Mouse (Mus musculus): ENCODE measurements around the gene Aatf. TPM values are rescaled to one million over a fixed set of nuclear protein-coding genes. Genes with fewer than 3 reads are reported as not detected.

Aatf gene
- polyA plus RNA-seq, 1 experiment from 2014 or later = 56.4 TPM

DNA sequence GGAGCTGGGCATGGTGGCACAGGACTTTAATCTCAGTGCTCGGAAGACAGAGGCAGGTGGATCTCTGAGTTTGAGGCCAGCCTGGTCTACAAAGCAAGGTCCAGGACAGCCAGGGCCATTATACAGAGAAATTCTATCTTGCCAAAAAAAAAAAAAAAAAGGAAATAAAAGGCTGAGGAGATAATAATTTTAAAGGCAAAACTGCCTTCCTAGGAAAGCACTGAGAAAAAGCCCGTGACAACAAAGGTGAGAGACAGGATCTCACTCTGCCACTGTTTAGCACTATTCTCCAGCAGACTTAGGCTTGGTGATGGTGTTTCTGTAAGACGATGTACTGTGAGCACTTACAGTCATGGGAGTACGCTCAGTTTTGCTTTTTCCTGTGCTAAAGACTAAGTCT, 37.3 kb downstream of the Aatf start:
- no peaks in the 10 kb centered on the region for H3K9me3 ChIP-seq (replicated peaks)
- no peaks in the 10 kb centered on the region for H3K27me3 ChIP-seq (ENCODE audit: low read depth, poor library complexity, severe bottlenecking)
- no peak overlapping the region for H3K4me3 ChIP-seq
- H3K36me3 ChIP-seq = peaks cover 16% of the 10 kb centered on the region
- WGBS = 94% methylated on average over 4 of the region's 4 CpGs
- no peak for DNase-seq (ENCODE audit: low spot score)
- H3K4me1 ChIP-seq = peaks cover 18% of the 10 kb centered on the region
- no peak overlapping the region for H3K27ac ChIP-seq (replicated peaks)

DNA sequence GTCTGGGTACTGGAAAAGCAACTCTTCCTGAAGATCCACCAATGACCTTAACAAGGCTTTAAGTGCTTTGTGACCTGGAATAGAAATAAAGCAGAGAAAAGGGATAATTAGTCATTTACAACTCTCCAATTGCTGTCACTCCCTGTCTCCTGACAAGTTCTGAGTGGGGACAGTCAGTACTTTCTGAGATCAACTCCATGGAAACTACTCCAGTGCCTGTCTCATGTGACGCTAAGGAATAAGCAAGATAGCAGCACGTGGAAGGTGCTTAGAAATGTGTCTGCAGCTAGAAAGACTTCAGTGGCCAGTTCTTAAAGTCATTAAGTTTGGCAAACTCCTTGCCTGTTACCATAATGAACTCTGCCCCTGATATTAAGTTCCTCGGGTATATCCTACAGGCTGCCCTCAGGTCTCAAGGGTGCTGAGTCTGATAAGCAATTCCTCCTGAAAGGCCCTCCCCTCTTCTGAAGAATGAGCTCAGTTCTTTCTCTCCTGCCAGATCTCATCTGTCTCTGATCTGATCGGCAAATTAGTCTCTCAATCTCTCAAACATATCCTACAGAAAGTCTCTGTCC, 40.1 kb downstream of the Aatf start:
- H3K4me1 ChIP-seq = no peaks in the 10 kb centered on the region
- no peaks in the 10 kb centered on the region for H3K27me3 ChIP-seq (ENCODE audit: low read depth, poor library complexity, severe bottlenecking)
- H3K36me3 ChIP-seq = peaks cover 30% of the 10 kb centered on the region
- no peak for DNase-seq (ENCODE audit: low spot score)
- H3K4me3 ChIP-seq = no peak overlapping the region
- H3K9me3 ChIP-seq (replicated peaks) = no peaks in the 10 kb centered on the region
- H3K27ac ChIP-seq (replicated peaks) = no peak overlapping the region
- 96% methylated on average over 4 of the region's 4 CpGs for WGBS

DNA sequence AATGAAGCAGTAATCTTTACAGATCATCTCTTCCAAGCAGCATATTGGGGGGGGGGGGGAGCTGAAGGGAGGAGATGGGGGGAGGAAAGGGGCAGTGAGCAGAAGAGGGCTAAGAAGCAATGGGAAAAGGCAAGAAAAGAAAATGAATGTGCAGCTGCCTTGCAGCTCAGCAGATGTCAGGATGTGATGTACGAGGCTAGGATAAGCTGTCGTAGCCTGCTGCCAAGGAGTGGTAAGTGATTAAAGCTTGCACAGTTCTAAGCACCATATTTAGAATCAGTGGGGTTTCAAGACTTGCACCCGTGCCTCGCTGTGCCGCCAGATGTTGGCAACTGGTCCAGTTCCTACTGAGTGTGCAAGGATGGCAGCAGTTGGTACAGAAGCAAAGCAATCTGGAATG, 48.8 kb downstream of the Aatf start:
- peaks cover 17% of the 10 kb centered on the region for H3K36me3 ChIP-seq
- H3K9me3 ChIP-seq (replicated peaks) = no peaks in the 10 kb centered on the region
- no peak overlapping the region for H3K27ac ChIP-seq (replicated peaks)
- peaks cover 8% of the 10 kb centered on the region; the same call in 1 of the 2 replicates for H3K4me1 ChIP-seq
- no peak for DNase-seq (ENCODE audit: low spot score)
- WGBS = 93% methylated on average over 5 of the region's 5 CpGs
- H3K27me3 ChIP-seq (ENCODE audit: low read depth, poor library complexity, severe bottlenecking) = no peaks in the 10 kb centered on the region
- no peak overlapping the region for H3K4me3 ChIP-seq

DNA sequence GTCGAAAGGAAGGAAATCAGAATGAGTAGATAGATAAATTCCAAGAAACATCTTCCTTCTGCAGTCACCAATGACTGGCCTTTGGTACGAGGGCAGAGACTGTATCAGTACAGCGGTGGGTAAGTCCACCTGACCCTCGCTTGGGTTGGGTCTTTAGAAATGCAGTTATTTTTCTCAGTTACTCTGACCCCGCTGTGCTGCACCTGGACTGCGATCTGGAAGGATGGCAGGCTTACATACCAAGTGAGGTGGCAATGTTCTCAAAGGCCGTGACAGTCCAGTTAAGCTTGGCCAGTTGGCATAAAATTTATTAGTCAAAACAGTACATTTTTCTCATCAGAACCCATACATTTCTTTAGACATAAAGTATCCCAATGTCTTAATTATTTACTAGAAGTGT, 59.4 kb downstream of the Aatf start:
- Histone ChIP-seq H3K9me3 (replicated peaks) (no peaks in the 10 kb centered on the region), H3K27me3 (ENCODE audit: low read depth, poor library complexity, severe bottlenecking) (no peaks in the 10 kb centered on the region), H3K4me3 (no peak overlapping the region), H3K27ac (replicated peaks) (no peak overlapping the region), H3K4me1 (0 out of 2 replicates have a peak, but pooled peaks cover 3% of the 10 kb centered on the region), H3K36me3 (no peaks in the 10 kb centered on the region)
- 93% methylated on average over 7 of the region's 7 CpGs for WGBS
- no peak for DNase-seq (ENCODE audit: low spot score)

DNA sequence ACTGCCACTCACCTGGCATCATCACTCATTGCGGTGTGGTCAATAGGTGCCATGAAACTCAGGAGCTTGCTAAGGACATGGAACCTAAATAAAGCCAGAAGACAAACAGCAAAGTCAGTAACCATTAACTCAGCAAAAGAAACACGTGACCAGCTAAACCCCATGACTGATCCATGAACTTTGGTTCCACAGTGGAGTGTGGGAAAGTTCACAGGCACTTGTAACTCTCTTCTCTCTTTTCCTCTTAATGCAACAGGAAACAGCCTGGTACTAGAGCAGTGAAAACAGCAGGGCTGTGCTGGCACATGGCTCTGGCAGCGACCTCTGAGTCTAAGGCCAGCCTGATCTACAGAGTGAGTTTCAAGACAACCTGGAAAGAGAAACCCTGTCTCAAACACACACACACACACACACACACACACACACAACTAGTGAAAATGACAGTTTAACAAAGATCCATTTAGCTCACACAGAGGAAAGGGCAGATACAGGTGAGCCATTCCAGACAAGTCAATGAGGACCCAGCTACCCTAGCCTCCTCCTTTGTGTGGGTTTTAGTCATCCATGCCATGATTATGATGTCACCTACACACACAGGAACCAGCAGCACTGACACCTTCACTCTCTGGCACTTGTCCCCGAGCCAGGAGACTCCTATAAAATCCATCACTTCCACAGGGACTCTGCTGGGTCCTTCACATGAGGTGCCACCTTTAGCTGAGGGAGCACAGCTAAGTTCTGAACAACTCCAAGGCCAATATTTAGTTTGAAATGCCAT, 70.6 kb downstream of the Aatf start:
- DNase-seq (ENCODE audit: low spot score) = no peak
- peaks cover 23% of the 10 kb centered on the region for H3K36me3 ChIP-seq
- no peaks in the 10 kb centered on the region for H3K9me3 ChIP-seq (replicated peaks)
- no peak overlapping the region for H3K4me3 ChIP-seq
- H3K4me1 ChIP-seq = no peaks in the 10 kb centered on the region
- H3K27ac ChIP-seq (replicated peaks) = no peak overlapping the region
- no peaks in the 10 kb centered on the region for H3K27me3 ChIP-seq (ENCODE audit: low read depth, poor library complexity, severe bottlenecking)
- 93% methylated on average over 4 of the region's 4 CpGs for whole genome bisulfite sequencing

DNA sequence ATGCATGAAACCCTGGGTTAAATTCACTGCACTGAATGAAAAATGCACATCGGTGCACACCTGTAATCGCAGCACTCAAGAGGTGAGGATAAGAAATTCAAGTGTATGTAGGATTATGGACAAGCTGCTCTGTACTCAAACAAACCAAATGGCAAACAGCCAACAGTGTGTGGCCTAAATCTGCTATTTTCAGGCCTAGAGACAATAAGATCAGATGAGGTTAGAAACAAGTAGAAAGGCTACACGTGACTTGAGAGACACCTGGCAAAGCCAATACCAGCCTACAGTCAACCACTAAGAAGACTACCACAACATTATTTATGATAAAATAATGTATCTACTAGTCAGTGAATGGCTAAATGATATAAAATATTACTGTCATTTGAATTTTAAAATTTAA, 72.9 kb downstream of the Aatf start:
- no peak for DNase-seq (ENCODE audit: low spot score)
- Histone ChIP-seq H3K27ac (replicated peaks) (no peak overlapping the region), H3K27me3 (ENCODE audit: low read depth, poor library complexity, severe bottlenecking) (no peaks in the 10 kb centered on the region), H3K4me1 (no peaks in the 10 kb centered on the region), H3K9me3 (replicated peaks) (no peaks in the 10 kb centered on the region), H3K36me3 (peaks cover 23% of the 10 kb centered on the region), H3K4me3 (no peak overlapping the region)
- 97% methylated on average over 3 of the region's 3 CpGs for WGBS

DNA sequence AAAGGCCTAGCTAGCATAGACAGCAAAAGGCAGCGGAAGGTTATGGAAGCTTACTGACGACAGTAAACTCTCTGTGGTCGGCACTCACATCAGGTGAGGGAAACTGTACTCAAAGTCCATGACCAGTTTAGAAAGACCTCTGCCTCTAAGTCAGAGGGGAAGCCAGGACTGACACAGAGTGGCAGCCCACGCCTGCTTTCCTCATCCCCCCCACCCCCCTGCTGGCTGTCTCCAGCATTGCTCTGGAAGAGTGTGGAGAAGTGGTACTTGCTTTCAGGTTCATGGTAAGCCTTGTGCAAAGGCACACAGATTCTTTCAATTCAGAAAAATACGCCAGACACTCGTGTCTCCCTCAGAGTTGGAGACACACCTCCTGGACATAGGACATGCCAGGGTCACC, 78.4 kb downstream of the Aatf start:
- peaks cover 3% of the 10 kb centered on the region; the same call in 1 of the 2 replicates for H3K36me3 ChIP-seq
- DNase-seq (ENCODE audit: low spot score) = no peak
- no peaks in the 10 kb centered on the region for H3K27me3 ChIP-seq (ENCODE audit: low read depth, poor library complexity, severe bottlenecking)
- H3K9me3 ChIP-seq (replicated peaks) = no peaks in the 10 kb centered on the region
- no peak overlapping the region for H3K4me3 ChIP-seq
- peaks cover 17% of the 10 kb centered on the region for H3K4me1 ChIP-seq
- 77% methylated on average over 6 of the region's 6 CpGs for WGBS
- H3K27ac ChIP-seq (replicated peaks) = no peak overlapping the region

DNA sequence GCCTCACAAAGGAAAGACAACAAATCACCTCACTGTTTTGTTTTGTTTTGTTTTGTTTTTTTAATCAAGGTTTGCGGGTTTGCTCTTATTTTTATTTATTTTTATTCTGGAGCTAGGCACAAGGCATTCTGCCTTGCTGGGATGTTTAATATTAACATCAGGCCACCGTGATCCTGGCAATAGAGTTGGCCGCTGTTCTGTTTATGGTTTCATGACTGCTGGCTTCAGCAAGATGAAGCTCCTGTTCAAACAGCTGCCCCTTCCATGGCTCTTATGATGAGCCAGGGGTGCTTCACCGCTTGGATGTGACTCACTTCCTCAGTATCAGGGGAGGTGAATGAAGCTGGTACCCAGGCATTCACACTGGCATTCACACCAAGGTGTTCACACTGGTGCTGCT, 83.0 kb downstream of the Aatf start:
- no peak for DNase-seq (ENCODE audit: low spot score)
- Histone ChIP-seq H3K27ac (replicated peaks) (no peak overlapping the region), H3K4me3 (no peak overlapping the region), H3K9me3 (replicated peaks) (no peaks in the 10 kb centered on the region), H3K27me3 (ENCODE audit: low read depth, poor library complexity, severe bottlenecking) (no peaks in the 10 kb centered on the region), H3K4me1 (peaks cover 27% of the 10 kb centered on the region), H3K36me3 (0 out of 2 replicates have a peak, but pooled peaks cover 3% of the 10 kb centered on the region)
- WGBS = 91% methylated on average over 4 of the region's 4 CpGs

DNA sequence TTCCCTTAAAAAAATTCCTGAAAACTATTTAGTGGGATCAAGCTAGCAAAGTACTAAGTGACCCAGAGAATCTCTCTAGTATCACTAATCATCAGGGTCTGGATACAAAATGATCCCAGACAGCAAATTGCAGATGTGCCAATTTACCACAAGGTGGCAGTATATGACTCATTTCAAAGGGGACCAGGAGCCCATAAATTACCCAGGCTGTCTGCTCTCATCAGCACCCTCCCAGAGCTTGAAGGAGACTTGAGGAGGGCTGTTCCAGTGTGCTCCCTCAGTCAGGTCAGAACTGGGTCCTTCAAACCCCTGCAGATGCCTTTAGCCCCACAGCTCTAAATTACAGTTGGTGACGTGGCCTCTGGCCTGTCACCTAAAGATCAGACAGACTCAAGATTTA, 83.7 kb downstream of the Aatf start:
- Histone ChIP-seq H3K27ac (replicated peaks) (no peak overlapping the region), H3K9me3 (replicated peaks) (no peaks in the 10 kb centered on the region), H3K4me3 (no peak overlapping the region), H3K27me3 (ENCODE audit: low read depth, poor library complexity, severe bottlenecking) (no peaks in the 10 kb centered on the region), H3K36me3 (0 out of 2 replicates have a peak, but pooled peaks cover 3% of the 10 kb centered on the region), H3K4me1 (peaks cover 35% of the 10 kb centered on the region)
- DNase-seq (ENCODE audit: low spot score) = peak; percentile 44
- 50% methylated on average over 1 of the region's 1 CpGs for WGBS

DNA sequence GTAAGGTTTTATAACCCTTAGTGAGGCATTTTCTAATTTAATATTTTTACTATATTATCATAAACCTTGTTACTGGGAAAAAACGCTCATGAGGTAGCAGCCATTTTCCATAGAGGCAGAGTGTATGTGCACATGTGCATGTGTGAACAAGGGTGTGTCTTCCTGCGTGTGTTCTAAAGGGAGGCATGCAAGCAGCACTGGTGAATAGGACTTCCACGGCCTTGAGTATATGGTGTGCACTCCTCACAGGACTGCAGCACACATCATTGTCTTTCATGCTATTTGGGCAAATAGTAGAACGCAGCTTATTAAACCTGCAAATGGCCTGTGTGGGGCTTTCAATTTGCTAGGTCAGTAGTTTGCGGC, 86.7 kb downstream of the Aatf start:
- no peak overlapping the region for H3K4me3 ChIP-seq
- H3K27me3 ChIP-seq (ENCODE audit: low read depth, poor library complexity, severe bottlenecking) = no peaks in the 10 kb centered on the region
- H3K9me3 ChIP-seq (replicated peaks) = no peaks in the 10 kb centered on the region
- 88% methylated on average over 5 of the region's 5 CpGs for whole genome bisulfite sequencing
- peaks cover 30% of the 10 kb centered on the region for H3K4me1 ChIP-seq
- 0 out of 2 replicates have a peak, but pooled peaks cover 3% of the 10 kb centered on the region for H3K36me3 ChIP-seq
- DNase-seq (ENCODE audit: low spot score) = no peak
- H3K27ac ChIP-seq (replicated peaks) = no peak overlapping the region

DNA sequence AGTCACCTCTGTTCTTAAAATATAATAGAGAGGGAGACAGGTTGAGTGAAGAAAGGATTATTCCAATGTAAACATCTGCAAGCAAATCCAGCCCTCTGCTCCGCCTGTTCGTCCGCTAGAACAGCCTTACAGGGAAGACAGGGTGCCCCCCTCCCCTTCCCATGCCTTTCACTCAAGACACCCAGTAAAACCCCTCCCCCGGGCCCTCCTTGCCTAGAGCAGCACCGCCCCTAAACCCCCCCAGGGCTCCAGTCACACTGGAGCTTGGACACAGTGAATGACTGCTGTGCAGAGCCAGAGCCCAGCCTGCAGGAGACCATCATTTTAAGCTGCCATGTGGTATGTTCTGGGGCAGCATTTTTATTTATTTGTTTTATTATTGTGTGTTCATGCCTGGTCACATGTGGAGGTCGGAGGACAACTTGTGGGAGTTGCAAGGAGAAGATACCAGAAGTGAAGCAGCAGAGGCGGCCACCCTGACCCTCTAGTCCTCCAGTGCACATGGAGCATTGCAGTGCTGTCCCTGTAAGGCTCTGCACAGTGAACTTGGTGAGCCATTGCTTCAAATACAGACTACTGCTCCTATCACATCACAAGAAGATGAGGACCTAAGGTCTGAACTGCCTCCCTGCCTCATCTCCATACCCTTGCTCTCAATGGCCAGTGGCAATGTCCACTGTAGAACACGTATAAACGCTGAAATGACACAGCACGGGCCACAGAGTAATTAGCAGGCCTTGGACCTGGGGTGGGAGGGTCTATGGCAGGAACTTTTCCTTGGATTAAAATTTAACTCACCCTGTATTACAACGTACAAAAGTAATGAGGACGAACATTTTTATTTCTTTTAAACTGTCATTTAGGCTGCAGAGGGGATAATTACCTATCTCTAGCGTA, 87.3 kb downstream of the Aatf start:
- peak overlapping the region; percentile 49; the same call in 1 of the 2 replicates for H3K27ac ChIP-seq (replicated peaks)
- H3K27me3 ChIP-seq (ENCODE audit: low read depth, poor library complexity, severe bottlenecking) = no peaks in the 10 kb centered on the region
- no peaks in the 10 kb centered on the region for H3K9me3 ChIP-seq (replicated peaks)
- peaks cover 26% of the 10 kb centered on the region for H3K4me1 ChIP-seq
- 0 out of 2 replicates have a peak, but pooled peaks cover 3% of the 10 kb centered on the region for H3K36me3 ChIP-seq
- H3K4me3 ChIP-seq = no peak overlapping the region
- no peak for DNase-seq (ENCODE audit: low spot score)
- WGBS = 63% methylated on average over 13 of the region's 13 CpGs

DNA sequence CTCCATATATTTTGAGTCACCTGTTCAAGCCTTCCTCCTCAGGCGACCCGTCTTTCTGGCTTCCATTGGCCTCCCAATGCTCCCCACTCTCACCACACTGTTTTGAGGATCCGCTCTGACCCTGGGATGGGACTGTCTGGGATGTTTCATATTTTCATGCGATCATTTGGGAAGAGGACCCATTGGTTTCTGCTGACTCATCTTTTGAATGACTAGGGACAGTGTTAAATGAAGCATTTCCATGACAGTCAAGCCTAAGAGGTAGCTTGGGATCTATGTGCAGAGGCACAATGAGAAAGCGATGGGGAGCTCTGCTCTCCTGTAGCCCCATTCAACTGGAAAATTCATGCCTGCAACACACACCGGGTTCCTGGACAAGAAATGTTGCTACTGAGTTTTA, 92.5 kb downstream of the Aatf start:
- no peaks in the 10 kb centered on the region for H3K36me3 ChIP-seq
- no peaks in the 10 kb centered on the region for H3K9me3 ChIP-seq (replicated peaks)
- peaks cover 21% of the 10 kb centered on the region for H3K4me1 ChIP-seq
- no peaks in the 10 kb centered on the region for H3K27me3 ChIP-seq (ENCODE audit: low read depth, poor library complexity, severe bottlenecking)
- DNase-seq (ENCODE audit: low spot score) = no peak
- 95% methylated on average over 6 of the region's 6 CpGs for WGBS
- H3K4me3 ChIP-seq = no peak overlapping the region
- no peak overlapping the region for H3K27ac ChIP-seq (replicated peaks)

Measured in midbrain, embryonic 10.5 days (tissue).